Mouse (Mus musculus): ENCODE measurements around the gene Btrc.

DNA sequence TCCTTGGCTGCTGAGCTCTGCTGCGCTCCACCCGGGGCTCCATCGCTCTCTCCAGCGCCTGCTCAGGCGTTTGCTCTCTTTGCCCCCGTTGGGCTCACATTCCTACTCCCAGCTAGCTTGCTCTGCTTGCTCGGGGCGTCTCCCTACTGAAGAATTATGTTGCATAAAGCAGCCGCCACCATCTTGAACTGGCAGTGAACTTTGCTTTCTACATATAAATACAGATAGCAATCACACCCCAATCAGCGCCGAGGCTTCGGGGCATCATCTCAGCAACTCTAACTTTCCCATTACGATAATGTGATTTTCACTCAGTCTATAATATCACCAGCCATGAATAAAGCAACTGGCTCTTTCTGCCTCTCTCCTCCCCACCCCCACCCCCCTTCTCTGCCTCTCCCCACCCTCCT lies 46.1 kb upstream of the Btrc start:
- TF ChIP-seq CTCF (IDR thresholded peaks at IDR 0.05; ENCODE audit: low read depth) (no peak), EP300 (IDR thresholded peaks at IDR 0.05; ENCODE audit: low read depth) (no peak)
